Mouse (Mus musculus) myocyte (in vitro differentiated cells): ENCODE results near the gene Racgap1. TPM values are rescaled to one million over a fixed set of nuclear protein-coding genes. Genes with fewer than 3 reads are reported as not detected.

Experiments used
- H3K27me3 ChIP-seq: one replicate; pipeline ENCODE4 v1.6.1; 2011; ENCODE audit not compliant: control insufficient read depth, insufficient read depth, insufficient read length
- H3K36me3 ChIP-seq: one replicate; pipeline ENCODE4 v1.6.1; 2011; ENCODE audit not compliant: control insufficient read depth, insufficient read depth
- H3K4me2 ChIP-seq: one replicate; pipeline ENCODE4 v1.6.1; 2011; ENCODE audit warnings: low read depth, control low read depth
- H3K4me3 ChIP-seq: one replicate; pipeline ENCODE4 v1.5.1; 2011; ENCODE audit warnings: mild to moderate bottlenecking, control low read depth, moderate library complexity
- H3K79me2 ChIP-seq: one replicate; pipeline ENCODE4 v1.6.1; 2011; ENCODE audit not compliant: control insufficient read depth, insufficient read depth
- H3ac ChIP-seq: one replicate; pipeline ENCODE4 v1.6.1; 2011; ENCODE audit not compliant: control insufficient read depth, insufficient read length
- CEBPB ChIP-seq: IDR thresholded peaks from 2 replicates; pipeline ENCODE4 v1.6.1; 2011; ENCODE audit warnings: mild to moderate bottlenecking, moderate library complexity; ENCODE audit not compliant: poor library complexity, insufficient read depth, severe bottlenecking
- E2F4 ChIP-seq: IDR thresholded peaks from one replicate; pipeline ENCODE4 v1.6.1; 2011; ENCODE audit warnings: mild to moderate bottlenecking, control low read depth, moderate library complexity; ENCODE audit not compliant: insufficient read depth
- MAX ChIP-seq: IDR thresholded peaks from one replicate; pipeline ENCODE4 v1.6.1; 2011; ENCODE audit warnings: low read depth, mild to moderate bottlenecking, control low read depth
- MYOD1 ChIP-seq, 3 experiments: IDR thresholded peaks; one replicate each; pipeline ENCODE4 v1.6.1; 2011; ENCODE audit warnings: control low read depth in 2 of 3, low read depth in 2 of 3, mild to moderate bottlenecking in 2 of 3, moderate library complexity in 1 of 3; ENCODE audit not compliant: insufficient read length in 2 of 3, control insufficient read depth in 1 of 3
- MYOG ChIP-seq, 3 experiments: IDR thresholded peaks; one replicate each; pipeline ENCODE4 v1.6.1; 2011; ENCODE audit warnings: control low read depth in 2 of 3, low read depth in 2 of 3, mild to moderate bottlenecking in 2 of 3; ENCODE audit not compliant: insufficient read length in 2 of 3, control insufficient read depth in 1 of 3, insufficient read depth in 1 of 3
- POLR2A ChIP-seq: IDR thresholded peaks from one replicate; pipeline ENCODE4 v1.6.1; 2011; ENCODE audit warnings: low read depth, mild to moderate bottlenecking, control low read depth, moderate library complexity; ENCODE audit not compliant: insufficient read length
- POLR2AphosphoS2 ChIP-seq: IDR thresholded peaks from one replicate; pipeline ENCODE4 v1.6.1; 2011; ENCODE audit warnings: low read depth, control low read depth; ENCODE audit not compliant: insufficient read length
- REST ChIP-seq: IDR thresholded peaks from one replicate; pipeline ENCODE4 v1.6.1; 2011; ENCODE audit warnings: mild to moderate bottlenecking, control low read depth, moderate library complexity; ENCODE audit not compliant: insufficient read depth, insufficient read length
- SRF ChIP-seq: IDR thresholded peaks from one replicate; pipeline ENCODE4 v1.6.1; 2011; ENCODE audit warnings: low read depth; ENCODE audit not compliant: control insufficient read depth, insufficient read length
- TCF12 ChIP-seq: IDR thresholded peaks from one replicate; pipeline ENCODE4 v1.6.1; 2011; ENCODE audit warnings: mild to moderate bottlenecking, control low read depth; ENCODE audit not compliant: poor library complexity, insufficient read depth, severe bottlenecking
- TCF3 ChIP-seq: IDR thresholded peaks from one replicate; pipeline ENCODE4 v1.6.1; 2011; ENCODE audit warnings: low read depth, control low read depth; ENCODE audit not compliant: insufficient read length
- USF1 ChIP-seq: IDR thresholded peaks from one replicate; pipeline ENCODE4 v1.6.1; 2011; ENCODE audit warnings: low read depth, mild to moderate bottlenecking, control low read depth, moderate library complexity
- polyA plus RNA-seq: library from polyadenylated mRNA; unstranded; fragments of >200 nt; fragmentation: generic; extraction: Trizol; gene quantifications from one replicate; pipeline ENCODE4 v1.2.1, GENCODE M21; 2012; ENCODE audit warnings: missing spikeins

Gene Racgap1
- polyA plus RNA-seq, 1 experiment = 99.0 TPM

DNA sequence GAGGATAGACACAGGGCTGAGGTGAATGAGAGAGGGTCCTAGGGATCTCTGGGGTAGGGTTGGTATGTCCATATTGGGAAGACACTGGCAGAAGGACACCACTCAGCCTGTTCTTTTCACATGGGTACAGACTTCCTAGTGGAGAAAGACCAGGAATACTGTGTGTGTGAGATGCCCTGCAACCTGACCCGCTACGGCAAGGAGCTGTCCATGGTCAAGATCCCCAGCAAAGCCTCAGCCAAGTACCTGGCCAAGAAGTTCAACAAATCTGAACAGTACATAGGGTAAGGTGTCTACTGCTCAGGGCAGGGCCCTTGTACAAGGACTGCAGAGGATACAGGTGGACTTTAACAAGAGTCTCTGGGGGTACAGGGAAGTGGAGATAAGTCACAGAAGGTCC, 45.9 kb upstream of the Racgap1 start:
- Histone ChIP-seq H3K4me2 (no peak overlapping the region), H3K79me2 (peaks cover 8% of the 10 kb centered on the region), H3K4me3 (no peak overlapping the region), H3ac (no peak overlapping the region), H3K36me3 (no peaks in the 10 kb centered on the region), H3K27me3 (peaks cover 52% of the 10 kb centered on the region)
- TF ChIP-seq SRF (no peak), REST (peak; percentile 98)

GRCm38 (mm10) chr15:99691976-99692375, 40.5 kb upstream of the Racgap1 start:
- Histone ChIP-seq H3K4me3 (no peak overlapping the region), H3K36me3 (no peaks in the 10 kb centered on the region), H3K79me2 (no peaks in the 10 kb centered on the region), H3ac (no peak overlapping the region), H3K27me3 (peaks cover 58% of the 10 kb centered on the region), H3K4me2 (no peak overlapping the region)
- TF ChIP-seq MYOD1 (IDR thresholded peaks at IDR 0.05; ENCODE audit: control insufficient read depth in 1 of 3, insufficient read length in 2 of 3, low read depth in 2 of 3) (no peak), USF1 (no peak), REST (no peak), MAX (no peak), CEBPB (no peak), POLR2A (no peak)

- Histone ChIP-seq H3K4me3 (no peak overlapping the region), H3K27me3 (peaks cover 58% of the 10 kb centered on the region), H3ac (no peak overlapping the region), H3K36me3 (no peaks in the 10 kb centered on the region), H3K4me2 (no peak overlapping the region), H3K79me2 (no peaks in the 10 kb centered on the region)
- TF ChIP-seq TCF12 (no peak), MYOD1 (IDR thresholded peaks at IDR 0.05; ENCODE audit: control insufficient read depth in 1 of 3, insufficient read length in 2 of 3, low read depth in 2 of 3) (no peak), MYOG (IDR thresholded peaks at IDR 0.05; ENCODE audit: control insufficient read depth in 1 of 3, insufficient read depth in 1 of 3, insufficient read length in 2 of 3, low read depth in 2 of 3) (no peak), USF1 (no peak), CEBPB (no peak), MAX (no peak), REST (no peak), E2F4 (no peak)
Measured at GRCm38 (mm10) chr15:99690924-99691323, 39.5 kb upstream of the Racgap1 start.

DNA sequence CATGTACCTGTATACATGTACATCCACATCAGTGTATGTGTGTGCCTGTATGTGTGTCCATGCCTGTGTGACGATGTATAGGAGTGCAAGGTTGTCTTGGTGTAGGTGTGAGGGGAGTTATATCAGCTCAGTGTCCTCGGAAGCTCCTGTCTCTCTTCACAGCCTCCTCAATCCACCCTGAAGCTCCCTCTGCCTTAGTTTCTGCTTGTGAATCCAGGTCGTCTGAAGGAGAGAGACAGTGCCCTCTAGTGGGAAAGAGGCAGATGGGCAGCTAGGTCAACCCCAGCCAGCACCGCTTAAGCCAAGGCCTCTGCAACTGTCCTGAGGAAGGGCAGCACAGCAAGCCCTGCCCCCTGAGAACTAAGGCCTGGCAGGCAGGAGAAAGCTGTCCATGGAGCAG, 37.3 kb upstream of the Racgap1 start:
- H3K36me3 ChIP-seq = no peaks in the 10 kb centered on the region
- no peak overlapping the region for H3K4me3 ChIP-seq
- peaks cover 36% of the 10 kb centered on the region for H3K27me3 ChIP-seq
- no peak overlapping the region for H3ac ChIP-seq
- TF ChIP-seq SRF = no peak
- no peak for TF ChIP-seq REST
- TF ChIP-seq MYOG (IDR thresholded peaks at IDR 0.05; ENCODE audit: control insufficient read depth in 1 of 3, insufficient read depth in 1 of 3, insufficient read length in 2 of 3, low read depth in 2 of 3) = no peak
- TF ChIP-seq MYOD1 (IDR thresholded peaks at IDR 0.05; ENCODE audit: control insufficient read depth in 1 of 3, insufficient read length in 2 of 3, low read depth in 2 of 3) = no peak
- TF ChIP-seq CEBPB = no peak
- TF ChIP-seq TCF3 = no peak
- H3K79me2 ChIP-seq = no peaks in the 10 kb centered on the region
- H3K4me2 ChIP-seq = no peak overlapping the region

DNA sequence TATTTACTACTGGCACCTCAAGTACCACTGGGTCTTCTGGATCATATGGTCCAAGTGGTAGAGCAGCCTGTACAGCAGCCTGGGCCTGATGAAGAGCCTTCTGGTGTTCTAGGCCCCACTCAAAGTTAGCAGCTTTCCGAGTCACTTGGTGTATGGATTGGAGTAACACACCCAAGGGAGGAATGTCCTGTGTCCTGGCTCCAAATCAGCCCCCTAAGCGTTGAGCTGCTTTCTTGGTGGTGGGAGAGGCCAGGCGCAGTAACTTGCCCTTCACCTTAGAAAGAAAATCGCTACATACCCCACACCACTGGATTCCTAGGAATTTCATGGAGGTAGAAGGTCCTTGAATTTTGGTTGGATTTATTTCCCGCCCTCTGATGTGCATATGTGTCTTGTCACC, 32.7 kb upstream of the Racgap1 start:
- no peak overlapping the region for H3K4me3 ChIP-seq

More for the DNA sequence above, 32.7 kb upstream of the Racgap1 start:
- H3K4me2 ChIP-seq = no peak overlapping the region
- no peaks in the 10 kb centered on the region for H3K36me3 ChIP-seq
- H3ac ChIP-seq = no peak overlapping the region
- peaks cover 16% of the 10 kb centered on the region for H3K27me3 ChIP-seq
- H3K79me2 ChIP-seq = no peaks in the 10 kb centered on the region
- TF ChIP-seq POLR2A (no peak), MYOD1 (IDR thresholded peaks at IDR 0.05; ENCODE audit: control insufficient read depth in 1 of 3, insufficient read length in 2 of 3, low read depth in 2 of 3) (no peak), TCF3 (no peak), E2F4 (no peak), MAX (no peak), MYOG (IDR thresholded peaks at IDR 0.05; ENCODE audit: control insufficient read depth in 1 of 3, insufficient read depth in 1 of 3, insufficient read length in 2 of 3, low read depth in 2 of 3) (no peak), SRF (no peak), REST (no peak), USF1 (no peak), POLR2AphosphoS2 (no peak), CEBPB (no peak), TCF12 (no peak)
